Mouse (Mus musculus) kidney, embryonic 14.5 days (tissue): ENCODE measurements around the gene Syngr4. TPM values are rescaled to one million over a fixed set of nuclear protein-coding genes. Genes with fewer than 3 reads are reported as not detected.
A peak's percentile ranks its signal among the peaks of the same experiment; 100 is the strongest.
"Not testable (repeated sequence)": the region's sequence is repeated elsewhere in the genome, so short reads cannot be mapped to it uniquely, and the experiment has no call there.

ENCODE experiments used
- ATAC-seq: fragments of 200-750 bp; cut with Nextera tagmentation; 2 replicates; pipeline ENCODE4 v1.8.0; 2017; ENCODE audit warnings: moderate number of reproducible peaks, mild to moderate bottlenecking, moderate TSS enrichment, moderate library complexity; ENCODE audit not compliant: low FRiP score, low TSS enrichment
- H3K27ac ChIP-seq: fragments of 300-500 bp; sonication (generic); 2 replicates; pipeline ENCODE4 v1.5.1; 2014; ENCODE audit warnings: low read depth, mild to moderate bottlenecking, low read length, moderate library complexity, mixed read lengths
- H3K27me3 ChIP-seq: fragments of 300-500 bp; sonication (generic); 2 replicates; pipeline ENCODE4 v1.6.1; 2014; ENCODE audit warnings: mild to moderate bottlenecking, low read length; ENCODE audit not compliant: control insufficient read depth, insufficient read depth
- H3K36me3 ChIP-seq: fragments of 300-500 bp; sonication (generic); 2 replicates; pipeline ENCODE4 v1.6.1; 2014; ENCODE audit warnings: low read length, mixed read lengths; ENCODE audit not compliant: control insufficient read depth, insufficient read depth
- H3K4me1 ChIP-seq: fragments of 300-500 bp; sonication (generic); 2 replicates; pipeline ENCODE4 v1.6.1; 2014; ENCODE audit warnings: low read length, mixed read lengths; ENCODE audit not compliant: control insufficient read depth, insufficient read depth
- H3K4me2 ChIP-seq: fragments of 300-500 bp; sonication (generic); replicated peaks from 2 replicates; pipeline ENCODE4 v1.6.1; 2014; ENCODE audit warnings: low read depth, mild to moderate bottlenecking, low read length
- H3K4me3 ChIP-seq: fragments of 300-500 bp; sonication (generic); 2 replicates; pipeline ENCODE4 v1.5.1; 2014; ENCODE audit warnings: mild to moderate bottlenecking, low read length
- H3K9ac ChIP-seq: fragments of 300-500 bp; sonication (generic); 2 replicates; pipeline ENCODE4 v1.6.1; 2014; ENCODE audit warnings: low read depth, mild to moderate bottlenecking, low read length, moderate library complexity
- H3K9me3 ChIP-seq: fragments of 300-500 bp; sonication (generic); 2 replicates; pipeline ENCODE4 v1.6.1; 2016; ENCODE audit warnings: low read length; ENCODE audit not compliant: control insufficient read depth
- WGBS: fragments of 180-500 bp; shearing (Covaris S2); extraction: QIAGEN DNeasy Blood & Tissue Kit; methylation state at CpG from one replicate; pipeline ENCODE4 v1.1.7; 2014; 5-methylcytosine and 5-hydroxymethylcytosine counted together
- polyA plus RNA-seq: library from polyadenylated mRNA; unstranded; fragments of >200 nt; fragmentation: Nextera tagmentation; extraction: Ambion mirVana; gene quantifications from 2 replicates; pipeline ENCODE4 v1.2.1, GENCODE M21; 2014

Syngr4 gene
- polyA plus RNA-seq, 1 experiment from 2014 or later, result 2.1 TPM

GRCm38 (mm10) chr7:45878278-45878677 lies 18.2 kb downstream of the Syngr4 start, which contains the start of gene Grin2d:
TSS of gene Grin2d (minus strand) at chr7:45878378.
- H3K4me2 ChIP-seq, H3K9me3 ChIP-seq, H3K4me1 ChIP-seq, H3K27me3 ChIP-seq, H3K27ac ChIP-seq, H3K9ac ChIP-seq, ATAC-seq, H3K4me3 ChIP-seq: not testable (repeated sequence)
- peaks cover 87% of the 10 kb centered on the region for H3K36me3 ChIP-seq
- WGBS, result 97% methylated on average over 1 of the region's 1 CpGs

- Histone ChIP-seq H3K9ac (no peak overlapping the region), H3K9me3 (no peaks in the 10 kb centered on the region), H3K4me1 (peaks cover 10% of the 10 kb centered on the region; the same call in 1 of the 2 replicates), H3K27me3 (no peaks in the 10 kb centered on the region), H3K4me3 (no peak overlapping the region), H3K4me2 (no peak overlapping the region), H3K36me3 (peaks cover 73% of the 10 kb centered on the region), H3K27ac (no peak overlapping the region)
- 97% methylated on average over 7 of the region's 7 CpGs for WGBS
- ATAC-seq, result no peak
Measured at GRCm38 (mm10) chr7:45876895-45877294, 19.6 kb downstream of the Syngr4 start.

GRCm38 (mm10) chr7:45873061-45873947 lies 23.2 kb downstream of the Syngr4 start:
- WGBS, result 3% methylated on average over 25 of the region's 28 CpGs
- H3K4me2 ChIP-seq, result peak overlapping the region; percentile 85
- H3K27me3 ChIP-seq, result peaks cover 26% of the 10 kb centered on the region; the same call in 1 of the 2 replicates
- ATAC-seq, result peak; percentile 51
- peak overlapping the region; percentile 85 for H3K27ac ChIP-seq
- peak overlapping the region; percentile 95 for H3K9ac ChIP-seq
- peaks cover 27% of the 10 kb centered on the region for H3K4me1 ChIP-seq
- peaks cover 38% of the 10 kb centered on the region for H3K36me3 ChIP-seq
- peak overlapping the region; percentile 84 for H3K4me3 ChIP-seq
- no peaks in the 10 kb centered on the region for H3K9me3 ChIP-seq

- H3K9me3 ChIP-seq, result no peaks in the 10 kb centered on the region
- peak within 1 kb of the TSS; percentile 85 for H3K27ac ChIP-seq
- peaks cover 34% of the 10 kb centered on the region for H3K36me3 ChIP-seq
- peaks cover 33% of the 10 kb centered on the region for H3K4me1 ChIP-seq
- peak within 1 kb of the TSS; percentile 95 for H3K9ac ChIP-seq
- ATAC-seq, result peak; percentile 79
- peaks cover 32% of the 10 kb centered on the region for H3K27me3 ChIP-seq
- H3K4me2 ChIP-seq, result peak within 1 kb of the TSS; percentile 85
- H3K4me3 ChIP-seq, result peak within 1 kb of the TSS; percentile 84
- WGBS, result under 1% methylated on average over 18 of the region's 18 CpGs
Measured at GRCm38 (mm10) chr7:45872624-45873023, 23.9 kb downstream of the Syngr4 start, which contains the start of gene Kdelr1. TSS of gene Kdelr1 (plus strand) at chr7:45872772.

- Histone ChIP-seq H3K27ac (no peak overlapping the region), H3K4me1 (peaks cover 33% of the 10 kb centered on the region), H3K9me3 (no peaks in the 10 kb centered on the region), H3K4me2 (peak overlapping the region; percentile 47), H3K36me3 (peaks cover 13% of the 10 kb centered on the region; the same call in 1 of the 2 replicates), H3K4me3 (peak overlapping the region; percentile 32), H3K9ac (peak overlapping the region; percentile 50; the same call in 1 of the 2 replicates), H3K27me3 (peaks cover 37% of the 10 kb centered on the region)
- ATAC-seq, result no peak
- 1% methylated on average over 30 of the region's 30 CpGs for WGBS
Measured at GRCm38 (mm10) chr7:45870282-45871058, 26.0 kb downstream of the Syngr4 start.

- Histone ChIP-seq H3K9me3 (no peaks in the 10 kb centered on the region), H3K4me1 (peaks cover 33% of the 10 kb centered on the region), H3K36me3 (peaks cover 9% of the 10 kb centered on the region; the same call in 1 of the 2 replicates), H3K27ac (no peak overlapping the region), H3K9ac (peak overlapping the region; percentile 50; the same call in 1 of the 2 replicates), H3K4me2 (peak overlapping the region; percentile 47; the same call in 1 of the 2 replicates), H3K4me3 (peak overlapping the region; percentile 32), H3K27me3 (peaks cover 37% of the 10 kb centered on the region)
- 4% methylated on average over 13 of the region's 14 CpGs for WGBS
- no peak for ATAC-seq
Measured at GRCm38 (mm10) chr7:45869787-45870186, 26.7 kb downstream of the Syngr4 start.

GRCm38 (mm10) chr7:45869107-45869670 lies 27.3 kb downstream of the Syngr4 start:
- Histone ChIP-seq H3K4me3 (peak overlapping the region; percentile 10; the same call in 1 of the 2 replicates), H3K27me3 (peaks cover 37% of the 10 kb centered on the region), H3K9me3 (no peaks in the 10 kb centered on the region), H3K36me3 (peaks cover 3% of the 10 kb centered on the region; the same call in 1 of the 2 replicates), H3K4me1 (peaks cover 27% of the 10 kb centered on the region), H3K27ac (no peak overlapping the region), H3K9ac (no peak overlapping the region; the same call in 1 of the 2 replicates), H3K4me2 (peak overlapping the region; percentile 47; the same call in 1 of the 2 replicates)
- ATAC-seq, result no peak
- WGBS, result 13% methylated on average over 8 of the region's 8 CpGs

GRCm38 (mm10) chr7:45867871-45868270 lies 28.6 kb downstream of the Syngr4 start:
- no peaks in the 10 kb centered on the region for H3K9me3 ChIP-seq
- no peak overlapping the region for H3K9ac ChIP-seq
- peaks cover 37% of the 10 kb centered on the region for H3K27me3 ChIP-seq
- H3K27ac ChIP-seq, result no peak overlapping the region
- H3K4me3 ChIP-seq, result no peak overlapping the region
- no peak overlapping the region for H3K4me2 ChIP-seq
- ATAC-seq, result no peak
- H3K4me1 ChIP-seq, result peaks cover 23% of the 10 kb centered on the region
- 15% methylated on average over 2 of the region's 2 CpGs for WGBS
- H3K36me3 ChIP-seq, result no peaks in the 10 kb centered on the region
